Mouse (Mus musculus) heart, postnatal 0 days (tissue): ENCODE results near the gene Hrk.

Experiments
- CTCF ChIP-seq: IDR thresholded peaks from 2 replicates; pipeline ENCODE4 v1.5.1; 2016; ENCODE audit warnings: antibody characterized with exemption, control low read depth, low read depth
- EP300 ChIP-seq: IDR thresholded peaks from 2 replicates; pipeline ENCODE4 v1.6.1; 2016; ENCODE audit warnings: antibody characterized with exemption, low read depth

DNA sequence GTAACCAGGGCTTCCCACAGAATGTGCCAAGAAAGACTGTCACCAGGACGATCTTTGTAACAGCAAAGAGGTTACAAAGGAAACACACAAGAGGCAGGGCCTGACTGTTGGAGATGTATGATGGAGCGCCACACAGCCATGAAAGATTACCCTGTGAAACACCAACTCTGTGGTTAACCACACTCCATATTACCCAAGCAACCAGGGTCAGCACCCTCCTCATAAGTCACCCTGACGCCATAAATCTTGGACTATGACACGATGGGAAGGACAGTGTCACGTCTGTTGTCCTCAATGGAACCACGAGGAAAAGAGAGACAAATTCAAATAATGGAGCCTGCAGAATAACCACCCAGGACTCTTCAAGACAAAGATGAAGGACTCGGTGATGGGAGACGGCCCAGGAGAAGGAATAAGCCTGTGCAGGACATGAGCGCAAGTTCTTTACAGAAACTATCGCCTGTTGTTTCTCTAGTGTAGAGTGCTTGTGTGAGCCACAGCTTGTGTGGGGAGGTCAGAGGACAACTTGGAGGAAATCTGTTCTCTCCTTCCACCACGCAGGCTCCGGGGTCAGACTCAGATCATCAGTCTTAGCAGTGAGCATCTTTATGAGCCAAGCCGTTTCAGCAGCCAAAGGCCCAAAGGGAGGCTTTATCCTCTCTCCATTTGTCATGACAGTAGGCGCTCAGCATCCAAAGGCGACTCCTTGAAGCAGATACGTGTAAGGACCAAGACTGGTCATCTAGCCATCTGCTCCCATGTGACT is 40.4 kb downstream of the Hrk start:
- no peak for TF ChIP-seq CTCF
- TF ChIP-seq EP300: no peak
